Mouse (Mus musculus): ENCODE measurements around the gene Adora3.

- TF ChIP-seq POLR2A (IDR thresholded peaks at IDR 0.05; ENCODE audit: borderline replicate concordance, insufficient read depth, low read length) = no peak
- no peak; the same call in 1 of the 2 replicates for TF ChIP-seq CTCF (IDR thresholded peaks at IDR 0.05; ENCODE audit: borderline replicate concordance, insufficient read depth, low read depth, low read length)
Observed at GRCm38 (mm10) chr3:105894601-105895592, 24.2 kb downstream of the Adora3 start.
